Mouse (Mus musculus) olfactory bulb, adult 2 months (tissue): Measurements from ENCODE around the gene Crebrf.

Experiments used
- CTCF ChIP-seq: fragments of 200-500 bp; IDR thresholded peaks from 2 replicates; pipeline ENCODE4 v1.5.1; 2012; ENCODE audit warnings: low read depth, mild to moderate bottlenecking, low read length, moderate library complexity; ENCODE audit not compliant: insufficient read depth
- POLR2A ChIP-seq: fragments of 200-500 bp; IDR thresholded peaks from 2 replicates; pipeline ENCODE4 v1.6.1; 2012; ENCODE audit warnings: mild to moderate bottlenecking, low read depth, low read length, moderate library complexity; ENCODE audit not compliant: insufficient read depth

DNA sequence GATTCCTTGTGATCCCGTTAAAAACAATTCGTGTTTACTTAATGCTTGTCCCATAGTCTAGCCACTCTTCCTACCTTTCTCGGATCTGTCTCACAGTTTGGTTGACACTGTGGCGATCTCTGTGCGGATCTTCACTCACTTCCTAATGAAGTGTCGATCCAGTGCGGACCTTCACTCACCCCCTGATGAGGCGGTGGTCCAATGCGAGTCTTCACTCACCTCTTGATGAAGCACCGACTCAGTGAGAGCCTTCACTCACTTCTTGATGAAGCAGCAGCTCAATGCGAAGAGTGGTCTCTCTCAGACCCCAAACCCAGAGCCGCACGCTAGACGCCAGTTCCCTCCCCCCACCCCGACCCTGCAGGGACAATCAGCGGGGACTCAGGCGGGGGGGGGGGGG is 110.7 kb downstream of the Crebrf start:
- TF ChIP-seq POLR2A: no peak
- no peak for TF ChIP-seq CTCF
